15 mouse cellular contexts compared by ENCODE assay signal in the genomic region with DNA sequence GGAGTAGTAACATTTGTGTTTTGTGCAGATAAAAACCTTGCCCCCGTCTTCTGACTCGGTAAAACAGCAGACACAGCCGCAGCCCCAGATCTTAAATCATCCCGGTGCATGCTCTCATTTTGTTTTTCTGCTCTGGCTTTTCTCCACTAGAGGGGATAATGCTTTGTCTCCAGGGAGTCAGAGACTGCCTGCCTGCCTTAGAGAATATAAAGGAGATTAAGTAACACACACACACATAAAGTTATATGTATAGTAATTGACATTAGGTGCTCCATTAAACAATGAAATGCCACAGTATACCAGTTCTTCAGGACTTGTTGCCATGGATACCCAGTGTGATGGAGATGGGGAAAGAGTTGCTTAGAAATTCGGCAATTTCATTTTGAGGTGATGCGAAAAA. TPM values are rescaled to one million over a fixed set of nuclear protein-coding genes. Genes with fewer than 3 reads are reported as not detected.
DNase-seq lines count a peak whose midpoint lies in the region; ATAC-seq and TF ChIP-seq lines count a peak whose summit lies in the region.
"Had no signal": no experiment of that assay in that cellular context is flagged by ENCODE, and none has a peak within 500 bp of the region (broad histone marks: within the 10 kb centered on the region; RNA-seq: fewer than 3 reads in every experiment).

No protein-coding gene starts in this region.

- no peak overlapping the region for H3K9ac ChIP-seq in hindbrain, embryonic 15.5 days
- H3K9ac ChIP-seq in hindbrain, embryonic 12.5 days = no peak overlapping the region
- no peak overlapping the region for H3K9ac ChIP-seq in lung, postnatal 0 days (replicated peaks; ENCODE audit: low read depth)
- no peak overlapping the region for H3K9ac ChIP-seq in stomach, postnatal 0 days (ENCODE audit: low read length)
- H3K9ac ChIP-seq: embryonic facial prominence, embryonic 13.5 days; limb, embryonic 13.5 days; liver, postnatal 0 days had no signal

- H3K4me2 ChIP-seq in hindbrain, embryonic 15.5 days = peak overlapping the region; percentile 20; the same call in 1 of the 2 replicates
- H3K4me2 ChIP-seq in hindbrain, embryonic 12.5 days (replicated peaks) = no peak overlapping the region
- no peak overlapping the region for H3K4me2 ChIP-seq in lung, postnatal 0 days (replicated peaks; ENCODE audit: low read depth, low read length)
- no peak overlapping the region for H3K4me2 ChIP-seq in stomach, postnatal 0 days (replicated peaks; ENCODE audit: low read depth)
- H3K4me2 ChIP-seq: embryonic facial prominence, embryonic 13.5 days; limb, embryonic 13.5 days had no signal

- ATAC-seq in hindbrain, embryonic 15.5 days (ENCODE audit: low FRiP score, low read depth) = peak; percentile 38; the same call in 1 of the 2 replicates
- no peak for ATAC-seq in hindbrain, embryonic 12.5 days (ENCODE audit: low FRiP score)
- ATAC-seq in lung, postnatal 0 days = no peak
- no peak for ATAC-seq in stomach, postnatal 0 days (ENCODE audit: low FRiP score, low TSS enrichment)
- ATAC-seq: liver, postnatal 0 days had no signal

- peak; percentile 23 for DNase-seq in embryo, embryonic 11 days
- DNase-seq in embryo, embryonic 9.5 days (ENCODE audit: extremely low spot score) = no peak
- no peak for DNase-seq in lung, postnatal 0 days (ENCODE audit: low spot score)
- no peak for DNase-seq in lung, postnatal 25 days (ENCODE audit: low spot score)
- no peak for DNase-seq in stomach, postnatal 0 days (ENCODE audit: low spot score)
- no peak for DNase-seq in adrenal gland, postnatal 14 days
- DNase-seq: adrenal gland, postnatal 25 days; cerebellum, adult 11 months; kidney, adult 2 months; liver, postnatal 0 days; spleen, adult 18-20 months had no signal

- 35% methylated on average over 6 of the region's 6 CpGs for WGBS in hindbrain, embryonic 15.5 days
- WGBS in hindbrain, embryonic 12.5 days = 69% methylated on average over 6 of the region's 6 CpGs
- WGBS in lung, postnatal 0 days = 80% methylated on average over 6 of the region's 6 CpGs
- 68% methylated on average over 6 of the region's 6 CpGs for WGBS in stomach, postnatal 0 days

- H3K9me3 ChIP-seq in hindbrain, embryonic 15.5 days = no peaks in the 10 kb centered on the region
- no peaks in the 10 kb centered on the region for H3K9me3 ChIP-seq in hindbrain, embryonic 12.5 days (replicated peaks)
- no peaks in the 10 kb centered on the region for H3K9me3 ChIP-seq in lung, postnatal 0 days (ENCODE audit: low read length)
- H3K9me3 ChIP-seq in stomach, postnatal 0 days (ENCODE audit: control insufficient read depth, low read length) = no peaks in the 10 kb centered on the region
- H3K9me3 ChIP-seq: embryonic facial prominence, embryonic 13.5 days; limb, embryonic 13.5 days had no signal

- no peak overlapping the region for H3K27ac ChIP-seq in hindbrain, embryonic 15.5 days (replicated peaks)
- H3K27ac ChIP-seq in hindbrain, embryonic 12.5 days = no peak overlapping the region
- H3K27ac ChIP-seq in lung, postnatal 0 days (ENCODE audit: low read length) = no peak overlapping the region
- H3K27ac ChIP-seq in stomach, postnatal 0 days (replicated peaks) = no peak overlapping the region
- H3K27ac ChIP-seq: embryonic facial prominence, embryonic 13.5 days; limb, embryonic 13.5 days had no signal

- peak; percentile 27 for TF ChIP-seq CTCF in lung, postnatal 0 days (IDR thresholded peaks at IDR 0.05)
- peak; percentile 53 for TF ChIP-seq CTCF in stomach, postnatal 0 days (IDR thresholded peaks at IDR 0.05; ENCODE audit: low read depth)

- TF ChIP-seq EP300 in lung, postnatal 0 days (IDR thresholded peaks at IDR 0.05) = no peak
- TF ChIP-seq EP300 in stomach, postnatal 0 days (optimal IDR thresholded peaks at IDR 0.05) = no peak

- H3K36me3 ChIP-seq in hindbrain, embryonic 15.5 days = no peaks in the 10 kb centered on the region
- H3K36me3 ChIP-seq in hindbrain, embryonic 12.5 days = no peaks in the 10 kb centered on the region
- H3K36me3 ChIP-seq in lung, postnatal 0 days (ENCODE audit: insufficient read depth, low read length) = no peaks in the 10 kb centered on the region
- H3K36me3 ChIP-seq in stomach, postnatal 0 days (ENCODE audit: control insufficient read depth, insufficient read depth, low read length) = no peaks in the 10 kb centered on the region
- H3K36me3 ChIP-seq: embryonic facial prominence, embryonic 13.5 days; limb, embryonic 13.5 days had no signal

- H3K4me3 ChIP-seq in hindbrain, embryonic 15.5 days = no peak overlapping the region
- no peak overlapping the region for H3K4me3 ChIP-seq in hindbrain, embryonic 12.5 days
- H3K4me3 ChIP-seq in lung, postnatal 0 days (ENCODE audit: low read depth, low read length) = no peak overlapping the region
- no peak overlapping the region for H3K4me3 ChIP-seq in stomach, postnatal 0 days (ENCODE audit: low read depth, low read length)
- H3K4me3 ChIP-seq: embryonic facial prominence, embryonic 13.5 days; limb, embryonic 13.5 days had no signal

- H3K27me3 ChIP-seq in hindbrain, embryonic 15.5 days = no peaks in the 10 kb centered on the region
- H3K27me3 ChIP-seq in hindbrain, embryonic 12.5 days = no peaks in the 10 kb centered on the region
- no peaks in the 10 kb centered on the region for H3K27me3 ChIP-seq in lung, postnatal 0 days (replicated peaks; ENCODE audit: insufficient read depth, low read length)
- H3K27me3 ChIP-seq in stomach, postnatal 0 days (ENCODE audit: control insufficient read depth, insufficient read depth, low read length) = no peaks in the 10 kb centered on the region
- H3K27me3 ChIP-seq: embryonic facial prominence, embryonic 13.5 days; limb, embryonic 13.5 days had no signal

- peaks cover 25% of the 10 kb centered on the region for H3K4me1 ChIP-seq in hindbrain, embryonic 15.5 days (replicated peaks)
- H3K4me1 ChIP-seq in hindbrain, embryonic 12.5 days = peaks cover 9% of the 10 kb centered on the region
- H3K4me1 ChIP-seq in lung, postnatal 0 days (ENCODE audit: insufficient read depth, low read depth, low read length) = peaks cover 3% of the 10 kb centered on the region; the same call in 1 of the 2 replicates
- 0 out of 2 replicates have a peak, but pooled peaks cover 2% of the 10 kb centered on the region for H3K4me1 ChIP-seq in stomach, postnatal 0 days (replicated peaks; ENCODE audit: control insufficient read depth, insufficient read depth)

RNA-seq across cellular contexts. Expression of a gene that starts 41.1 kb away (rescaled TPM):
- polyA plus RNA-seq in hindbrain, embryonic 15.5 days (2015; fragmentation: Nextera tagmentation; extraction: Ambion mirVana) = 4.5 and 4.8 TPM in 2 replicates
- 9.4 and 11.0 TPM in 2 replicates for polyA plus RNA-seq in hindbrain, embryonic 12.5 days (2016; fragmentation: Nextera tagmentation; extraction: Ambion mirVana)
- polyA plus RNA-seq in lung, postnatal 0 days (2015; fragmentation: Nextera tagmentation; extraction: Ambion mirVana) = 18.5 and 19.4 TPM in 2 replicates
- polyA plus RNA-seq in stomach, postnatal 0 days (2015; fragmentation: Nextera tagmentation; extraction: Ambion mirVana) = 15.9 and 17.0 TPM in 2 replicates
- total RNA-seq in adrenal gland, postnatal 14 days (2021) = 33.5 and 36.1 TPM in 2 replicates
